Mouse (Mus musculus): ENCODE data around the gene Jagn1. TPM values are rescaled to one million over a fixed set of nuclear protein-coding genes. Genes with fewer than 3 reads are reported as not detected.

Jagn1 gene
- total RNA-seq, 2 experiments from 2014 or later: 28.2 to 28.9 TPM

- no peak for DNase-seq (ENCODE audit: low spot score)
These were observed 8.7 kb upstream of the Jagn1 start for GRCm38 (mm10) chr6:113433661-113434060.

GRCm38 (mm10) chr6:113434691-113435090 lies 7.7 kb upstream of the Jagn1 start:
- no peak for DNase-seq (ENCODE audit: low spot score)

DNA sequence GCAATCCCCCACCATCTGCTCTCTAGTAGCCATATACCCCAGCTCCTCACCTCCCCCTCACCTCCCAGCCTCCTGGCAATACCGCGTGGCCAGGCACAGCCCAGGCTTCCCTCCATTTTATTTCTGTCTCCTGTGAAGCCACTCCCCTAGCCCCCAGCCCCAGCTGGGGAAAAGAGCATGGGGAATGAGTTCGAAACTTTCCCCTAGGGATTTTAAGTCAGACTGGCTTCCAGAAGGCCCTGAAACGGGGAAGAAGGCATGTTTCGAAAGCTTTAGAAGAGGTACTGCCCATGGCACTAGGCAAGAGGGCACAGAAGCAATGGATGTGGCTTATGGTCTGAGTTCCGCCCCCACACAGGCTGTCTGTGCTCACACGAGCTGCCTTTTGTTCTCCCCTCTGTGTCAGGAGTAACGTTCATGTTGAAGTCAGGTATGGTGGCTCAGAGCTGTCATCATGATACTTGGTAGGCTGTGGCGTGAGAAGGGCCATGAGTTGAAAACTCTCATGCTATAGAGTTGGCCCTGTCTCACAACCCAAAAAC lies 6.6 kb upstream of the Jagn1 start, which contains the start of gene Cidec:
Gene Cidec (minus strand): TSS at position 97 of the 542 bp plus-strand sequence.
- DNase-seq (ENCODE audit: low spot score): no peak

GRCm38 (mm10) chr6:113437135-113437534 lies 5.2 kb upstream of the Jagn1 start:
- DNase-seq (ENCODE audit: low spot score): no peak

GRCm38 (mm10) chr6:113438721-113439430 lies 3.5 kb upstream of the Jagn1 start:
- no peak for DNase-seq (ENCODE audit: low spot score)

GRCm38 (mm10) chr6:113440686-113441085 lies 1.7 kb upstream of the Jagn1 start:
- no peak for DNase-seq (ENCODE audit: low spot score)

- peak; percentile 76 for DNase-seq (ENCODE audit: low spot score)
These were observed 1.2 kb upstream of the Jagn1 start for GRCm38 (mm10) chr6:113441147-113441680.

DNA sequence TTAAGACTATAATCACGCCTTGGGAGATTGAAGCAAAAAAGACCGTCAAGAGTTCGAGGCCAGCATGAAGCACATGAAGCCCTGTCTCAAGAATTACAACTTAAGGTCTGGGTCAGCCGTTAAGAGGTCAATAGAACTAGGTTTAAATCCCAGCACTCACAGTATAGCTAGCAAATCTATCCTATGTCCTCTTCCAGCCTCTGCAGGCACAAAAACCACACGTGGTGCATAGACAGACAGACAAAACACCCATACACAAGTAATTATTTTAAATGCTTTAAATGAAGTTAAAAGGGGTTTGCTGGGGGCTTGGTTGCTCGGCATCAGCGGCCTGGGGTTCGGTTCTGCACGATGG lies 305 bp upstream of the Jagn1 start:
- DNase-seq (ENCODE audit: low spot score): no peak

- no peak for DNase-seq (ENCODE audit: low spot score)
These were observed 722 bp downstream of the Jagn1 start for GRCm38 (mm10) chr6:113443091-113443490.

DNA sequence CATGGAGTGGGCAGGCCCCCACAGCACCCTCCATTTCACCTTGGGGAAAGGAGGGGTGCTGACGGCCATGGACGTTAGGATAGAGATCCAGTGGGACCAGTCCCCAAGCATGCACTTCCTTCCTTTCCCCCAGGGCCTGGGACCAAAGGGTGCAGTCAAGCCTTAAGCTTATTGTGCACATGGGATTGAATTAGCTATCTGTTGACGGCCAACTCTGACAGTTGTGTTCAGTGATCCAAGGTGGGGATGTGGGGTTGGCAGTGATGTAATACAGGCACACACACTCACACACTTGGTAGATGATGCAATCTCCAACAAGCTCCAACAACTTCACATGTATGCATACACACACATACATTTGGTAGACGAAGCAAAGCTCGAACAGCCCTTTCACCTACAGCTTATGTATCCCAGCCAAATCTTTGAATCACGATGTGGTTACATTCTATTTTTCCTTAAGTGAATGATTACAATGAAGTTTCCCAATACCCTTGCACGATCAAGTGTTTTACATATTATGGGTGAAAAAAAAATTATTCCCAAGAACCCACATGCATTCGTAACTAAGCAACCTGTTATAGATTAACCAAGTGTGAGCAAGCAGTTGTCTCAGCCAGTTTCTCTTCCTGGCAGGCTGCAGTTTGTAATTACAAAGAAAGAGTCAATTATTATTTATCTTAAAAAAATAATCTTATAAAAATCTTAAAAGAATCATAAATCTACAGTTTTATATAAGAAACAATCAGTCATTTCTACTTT lies 2.0 kb downstream of the Jagn1 start:
- no peak for DNase-seq (ENCODE audit: low spot score)

DNA sequence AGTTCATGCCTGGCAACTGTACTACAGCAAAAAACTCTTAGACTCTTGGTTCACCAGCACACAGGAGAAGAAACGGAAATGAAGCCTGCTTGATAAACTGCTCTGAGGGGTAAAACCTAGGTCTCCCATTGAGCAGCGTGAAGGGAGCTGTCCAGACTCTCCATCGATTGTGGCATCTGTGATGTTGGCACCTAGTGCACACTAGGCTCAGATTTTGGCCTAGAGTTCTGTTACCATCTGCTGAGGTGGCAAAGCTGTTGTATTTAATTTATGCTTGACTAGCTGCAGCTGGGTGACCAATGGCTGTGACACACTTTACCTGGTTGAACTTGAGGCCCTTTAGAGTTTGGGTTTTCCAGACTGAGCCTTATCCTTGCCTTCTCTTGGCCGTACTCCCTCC lies 5.3 kb downstream of the Jagn1 start:
- no peak for DNase-seq (ENCODE audit: low spot score)

DNA sequence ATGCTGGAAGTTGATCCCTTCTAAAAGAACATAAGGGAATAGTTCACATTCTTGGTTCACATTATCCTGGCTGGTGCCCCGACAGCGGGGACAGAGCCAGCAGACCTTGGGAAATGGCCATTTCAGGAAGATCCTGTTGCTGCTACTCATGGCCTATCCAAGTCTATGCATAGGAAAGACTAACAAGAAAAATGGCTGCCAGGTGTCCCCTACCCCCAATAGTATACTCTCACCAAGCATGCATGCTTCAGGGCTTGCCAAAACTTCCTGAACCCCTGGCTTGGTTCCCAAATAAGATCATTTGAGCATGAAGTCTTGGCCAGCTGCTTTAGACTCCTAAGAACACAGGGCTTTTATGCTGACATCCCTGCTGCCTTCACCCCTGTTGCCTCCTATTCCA lies 9.5 kb downstream of the Jagn1 start:
- DNase-seq (ENCODE audit: low spot score): no peak

- no peak for DNase-seq (ENCODE audit: low spot score)
These were observed 12.6 kb downstream of the Jagn1 start for GRCm38 (mm10) chr6:113455007-113455406.

DNA sequence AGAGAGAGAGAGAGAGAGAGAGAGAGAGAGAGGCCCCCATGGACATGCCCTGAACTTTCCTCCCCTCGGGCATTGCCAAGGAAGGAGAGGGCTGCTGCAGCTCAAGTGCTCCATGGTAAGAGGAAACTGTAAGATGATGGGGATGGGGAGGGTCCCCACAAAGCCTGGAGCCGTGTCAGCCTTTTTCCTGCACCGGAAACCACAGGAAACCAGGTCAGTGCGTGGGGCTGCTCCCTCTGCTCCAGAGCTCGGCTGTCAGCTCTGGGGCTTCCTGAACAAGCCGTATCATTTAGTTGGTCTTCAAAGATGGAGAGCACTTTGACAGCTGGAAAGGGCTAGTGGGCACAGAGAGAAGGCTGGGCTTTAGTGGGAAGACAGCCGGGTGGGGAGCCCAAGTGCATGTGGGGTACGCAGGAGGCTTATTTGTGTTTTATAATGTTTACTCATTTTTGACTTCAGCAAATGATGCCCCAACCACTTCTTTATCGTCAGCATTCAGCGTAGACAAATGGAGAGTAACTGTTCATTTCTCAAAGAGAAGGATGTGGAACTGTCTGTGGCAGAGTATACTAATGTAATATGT lies 15.7 kb downstream of the Jagn1 start, which contains the start of gene Il17re:
Gene Il17re (plus strand): TSS at position 533 of the 583 bp plus-strand sequence.
- DNase-seq (ENCODE audit: low spot score): no peak

DNA sequence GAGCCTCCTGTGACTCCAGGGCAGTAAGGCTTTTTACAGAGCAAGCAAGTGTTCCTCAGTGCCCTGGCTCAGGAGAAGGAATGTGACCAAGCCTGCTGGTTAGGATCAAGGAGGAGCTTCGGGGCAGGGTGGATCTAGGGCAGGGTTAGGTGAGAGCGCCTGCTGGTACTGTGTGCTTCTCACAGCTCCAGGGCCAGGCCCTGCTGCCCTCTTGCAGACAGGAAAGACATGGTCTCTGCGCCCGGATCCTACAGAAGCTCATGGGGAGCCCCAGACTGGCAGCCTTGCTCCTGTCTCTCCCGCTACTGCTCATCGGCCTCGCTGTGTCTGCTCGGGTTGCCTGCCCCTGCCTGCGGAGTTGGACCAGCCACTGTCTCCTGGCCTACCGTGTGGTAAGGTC lies 16.3 kb downstream of the Jagn1 start:
- no peak for DNase-seq (ENCODE audit: low spot score)

GRCm38 (mm10) chr6:113464040-113464439 lies 21.7 kb downstream of the Jagn1 start:
- DNase-seq (ENCODE audit: low spot score): no peak

GRCm38 (mm10) chr6:113465602-113466001 lies 23.2 kb downstream of the Jagn1 start:
- no peak for DNase-seq (ENCODE audit: low spot score)

DNA sequence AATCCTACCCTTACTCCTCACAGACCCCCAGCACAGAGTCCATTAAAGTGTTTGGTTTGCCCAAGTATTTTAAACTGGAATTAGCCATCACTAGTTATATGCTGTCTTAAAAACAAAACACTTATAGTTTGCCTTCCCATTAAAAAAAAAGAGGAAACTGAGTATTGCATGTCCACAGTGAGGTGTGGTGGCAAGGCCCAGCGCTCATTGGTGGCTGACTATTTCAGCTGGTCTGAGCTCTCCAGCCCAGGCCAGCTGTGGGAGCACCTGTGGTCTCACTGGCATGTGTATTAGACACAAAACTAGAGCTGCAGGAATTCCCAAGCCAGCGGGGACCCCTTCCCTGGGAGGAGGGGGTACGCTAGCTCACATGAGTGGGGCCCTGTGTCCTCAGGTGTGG lies 26.1 kb downstream of the Jagn1 start:
- no peak for DNase-seq (ENCODE audit: low spot score)

GRCm38 (mm10) chr6:113469021-113469420 lies 26.7 kb downstream of the Jagn1 start:
- DNase-seq (ENCODE audit: low spot score): peak; percentile 76

- peak; percentile 74 for DNase-seq (ENCODE audit: low spot score)
These were observed 27.1 kb downstream of the Jagn1 start for GRCm38 (mm10) chr6:113469432-113469831.

DNA sequence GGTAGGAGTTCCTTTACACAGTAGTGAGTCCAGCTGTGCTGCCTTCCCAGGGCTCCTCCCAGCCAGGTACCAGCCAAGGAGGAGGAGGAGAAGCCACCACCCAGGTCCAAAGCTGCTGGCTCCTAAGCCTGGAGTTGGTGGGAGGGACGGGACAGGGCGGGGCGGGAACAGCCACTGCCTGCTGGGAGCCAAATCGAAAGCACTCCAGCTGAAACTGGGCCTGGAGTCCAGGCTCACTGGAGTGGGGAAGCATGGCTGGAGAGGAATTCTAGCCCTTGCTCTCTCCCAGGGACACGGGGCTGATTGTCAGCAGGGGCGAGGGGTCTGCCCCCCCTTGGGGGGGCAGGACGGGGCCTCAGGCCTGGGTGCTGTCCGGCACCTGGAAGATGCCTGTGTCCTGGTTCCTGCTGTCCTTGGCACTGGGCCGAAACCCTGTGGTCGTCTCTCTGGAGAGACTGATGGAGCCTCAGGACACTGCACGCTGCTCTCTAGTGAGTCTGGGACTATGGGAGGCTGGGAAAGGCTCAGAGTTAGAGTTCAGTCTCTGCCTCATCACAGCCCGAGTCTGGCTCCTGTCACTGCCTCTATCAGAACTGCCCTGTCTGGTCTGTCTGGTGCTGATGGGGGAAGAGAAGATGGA lies 29.0 kb downstream of the Jagn1 start, which contains the start of gene Il17rc:
Gene Il17rc (plus strand): TSS at position 131 of the 640 bp plus-strand sequence.
- peak; percentile 67 for DNase-seq (ENCODE audit: low spot score)

Measured in gastrocnemius, adult 18-20 months (tissue).